Mouse (Mus musculus): ENCODE measurements around the gene Dock9. TPM values are rescaled to one million over a fixed set of nuclear protein-coding genes. Genes with fewer than 3 reads are reported as not detected.
"Not testable (repeated sequence)": the region's sequence is repeated elsewhere in the genome, so short reads cannot be mapped to it uniquely, and the experiment has no call there.

Gene Dock9
- total RNA-seq, 2 experiments from 2014 or later: 21.6 to 27.8 TPM

- DNase-seq: no peak
These were observed 138.4 kb downstream of the Dock9 start for GRCm38 (mm10) chr14:121659061-121659824.

GRCm38 (mm10) chr14:121658537-121658936, 139.1 kb downstream of the Dock9 start:
- DNase-seq: no peak

DNA sequence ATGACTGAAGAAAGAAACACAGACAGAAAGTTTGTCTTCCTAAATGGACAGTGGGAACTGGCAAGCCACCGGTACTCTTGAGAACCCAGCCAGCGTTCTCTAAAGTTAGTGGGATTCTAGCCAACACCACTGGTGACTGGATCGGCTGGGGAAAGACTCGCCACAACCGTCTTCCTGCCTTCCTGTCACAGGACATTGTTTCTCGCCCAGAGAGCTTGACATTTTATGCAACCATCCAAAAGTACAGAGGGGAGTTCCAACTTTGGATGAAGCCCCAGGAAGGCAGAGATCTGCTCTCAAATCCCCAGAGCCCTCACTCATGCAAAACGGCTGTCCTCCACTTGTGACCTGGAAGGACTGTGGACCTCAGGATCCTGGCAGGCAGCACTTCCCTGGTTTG, 140.0 kb downstream of the Dock9 start:
- DNase-seq: peak; percentile 55 to 76

GRCm38 (mm10) chr14:121656912-121657311, 140.7 kb downstream of the Dock9 start:
- no peak for DNase-seq

- no peak for DNase-seq
These were observed 142.7 kb downstream of the Dock9 start for GRCm38 (mm10) chr14:121654977-121655376.

DNA sequence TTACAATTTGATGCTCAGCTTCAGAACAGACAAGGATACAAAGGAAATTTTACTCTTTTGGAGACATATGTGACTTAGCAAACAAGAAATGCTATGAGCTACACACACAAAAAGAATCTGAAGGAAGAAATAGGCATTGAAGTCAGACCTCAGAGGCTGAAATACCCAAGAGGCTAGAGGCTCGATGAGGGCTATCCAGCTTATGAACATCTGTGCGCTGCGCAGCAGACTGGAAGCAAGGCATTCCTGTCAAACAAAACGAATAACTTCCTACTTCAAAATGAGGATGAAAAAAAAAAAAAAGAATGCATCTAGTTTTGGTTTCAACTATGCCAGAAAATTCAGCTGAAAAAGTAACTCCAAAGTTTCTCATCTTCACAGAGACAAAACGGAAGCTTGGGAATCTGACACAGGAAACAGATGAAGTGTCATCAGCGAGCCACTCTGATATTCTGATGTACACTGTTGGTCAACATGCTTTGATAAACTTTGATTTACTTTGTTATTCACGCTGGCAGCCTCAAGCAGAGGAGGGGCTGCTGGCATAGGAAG, 143.1 kb downstream of the Dock9 start:
- no peak for DNase-seq

- no peak for DNase-seq
These were observed 143.9 kb downstream of the Dock9 start for GRCm38 (mm10) chr14:121653717-121654116.

DNA sequence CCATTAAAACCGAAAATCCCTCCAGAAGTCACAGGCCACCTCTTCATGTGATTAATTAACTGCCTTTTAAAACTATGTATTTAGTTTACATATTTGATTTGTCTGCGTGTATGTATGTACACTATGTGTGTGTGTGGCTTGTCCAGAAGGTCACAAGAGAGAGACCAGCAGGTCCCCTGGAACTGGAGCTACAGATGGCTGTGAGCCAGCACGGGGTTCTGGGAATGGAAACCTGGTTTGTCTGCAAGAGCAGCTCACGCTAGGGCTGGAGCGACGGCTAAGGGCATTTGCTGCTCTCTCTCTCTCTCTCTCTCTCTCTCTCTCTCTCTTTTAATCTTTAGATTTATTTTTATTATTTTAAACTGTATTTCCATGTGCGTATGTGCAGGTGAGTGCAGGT, 144.4 kb downstream of the Dock9 start:
- no peak for DNase-seq

- peak; percentile 58 to 80 for DNase-seq
These were observed 149.0 kb downstream of the Dock9 start for GRCm38 (mm10) chr14:121648581-121649060.

DNA sequence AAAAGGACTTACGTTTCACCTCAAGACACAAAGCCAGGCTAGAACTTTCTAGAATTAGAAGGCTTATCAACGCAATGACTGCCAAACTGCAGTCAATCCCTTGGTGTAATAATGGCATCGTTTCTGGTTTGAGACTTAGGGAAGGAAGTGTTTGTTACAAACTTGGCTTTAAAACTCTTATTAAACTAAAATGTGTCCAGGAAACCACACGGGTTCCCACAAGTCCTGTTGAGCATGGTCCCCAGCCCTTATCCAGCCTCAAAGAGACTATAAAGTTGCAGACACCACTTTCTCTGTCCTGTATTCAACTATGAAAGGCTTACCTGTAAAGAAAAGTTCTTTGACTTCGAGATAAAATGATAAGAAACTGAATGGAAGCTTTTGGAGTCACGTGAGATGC, 149.9 kb downstream of the Dock9 start:
- DNase-seq: no peak

DNA sequence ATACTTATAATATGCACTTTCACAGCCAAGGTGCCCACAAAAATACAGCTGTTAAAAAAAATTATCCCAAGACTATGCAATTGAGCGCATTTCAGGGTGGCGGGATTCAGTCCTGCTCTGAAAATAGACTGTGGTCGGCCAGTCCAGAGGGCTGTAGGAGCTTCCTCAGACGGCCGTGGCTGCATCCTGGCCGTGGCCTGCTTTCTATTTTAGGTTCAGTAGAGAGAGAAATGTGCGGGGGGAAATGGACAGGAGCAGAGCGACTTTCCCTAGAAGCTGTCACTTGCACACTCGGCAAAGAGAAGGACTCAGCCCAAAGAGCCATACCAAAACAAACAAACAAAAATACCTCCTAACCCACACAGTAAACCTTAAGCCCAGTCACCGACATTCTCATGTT, 151.0 kb downstream of the Dock9 start:
- peak; percentile 53 to 73 for DNase-seq

DNA sequence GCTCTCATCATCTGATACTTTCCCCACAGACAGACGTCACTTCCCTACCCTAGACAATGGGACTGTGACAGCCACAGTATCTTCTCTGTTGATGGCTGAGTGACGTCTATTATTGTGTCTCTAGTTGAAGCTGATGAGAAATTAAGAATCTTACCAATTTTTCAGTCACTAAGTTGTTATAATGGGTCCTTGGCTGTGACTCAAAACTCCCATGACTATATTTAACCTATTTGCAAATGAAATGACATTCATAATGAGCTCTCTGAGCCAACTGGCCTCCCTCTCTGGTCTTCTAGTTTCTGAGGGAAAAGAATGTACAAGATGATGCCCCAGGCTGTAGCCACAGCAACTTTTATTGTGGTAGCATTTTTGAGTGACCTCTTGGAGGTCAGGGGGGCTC, 153.3 kb downstream of the Dock9 start:
- no peak for DNase-seq

DNA sequence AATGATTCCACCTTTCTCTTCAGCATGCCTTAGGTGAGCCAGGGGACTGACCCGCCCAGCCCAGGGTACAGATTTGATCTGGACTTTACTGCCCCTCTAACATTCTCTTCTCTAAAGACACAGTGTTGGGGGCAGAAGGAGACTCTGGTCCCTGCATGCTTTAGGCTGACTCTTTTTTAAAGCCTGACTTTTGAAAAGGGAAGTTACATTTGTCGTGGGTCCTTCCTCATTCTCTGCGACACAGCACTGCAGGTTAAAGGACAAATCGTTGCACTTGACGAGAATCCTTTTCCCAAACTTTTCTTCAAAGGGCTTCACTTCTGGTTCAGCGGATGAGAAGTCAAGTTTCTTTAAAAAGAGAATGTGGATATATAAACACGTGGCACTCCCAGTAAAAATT, 156.4 kb downstream of the Dock9 start:
- DNase-seq: no peak

GRCm38 (mm10) chr14:121636935-121637510, 160.6 kb downstream of the Dock9 start:
- DNase-seq: peak; percentile 46 to 57

- DNase-seq: no peak
These were observed 162.8 kb downstream of the Dock9 start for GRCm38 (mm10) chr14:121634736-121635430.

DNA sequence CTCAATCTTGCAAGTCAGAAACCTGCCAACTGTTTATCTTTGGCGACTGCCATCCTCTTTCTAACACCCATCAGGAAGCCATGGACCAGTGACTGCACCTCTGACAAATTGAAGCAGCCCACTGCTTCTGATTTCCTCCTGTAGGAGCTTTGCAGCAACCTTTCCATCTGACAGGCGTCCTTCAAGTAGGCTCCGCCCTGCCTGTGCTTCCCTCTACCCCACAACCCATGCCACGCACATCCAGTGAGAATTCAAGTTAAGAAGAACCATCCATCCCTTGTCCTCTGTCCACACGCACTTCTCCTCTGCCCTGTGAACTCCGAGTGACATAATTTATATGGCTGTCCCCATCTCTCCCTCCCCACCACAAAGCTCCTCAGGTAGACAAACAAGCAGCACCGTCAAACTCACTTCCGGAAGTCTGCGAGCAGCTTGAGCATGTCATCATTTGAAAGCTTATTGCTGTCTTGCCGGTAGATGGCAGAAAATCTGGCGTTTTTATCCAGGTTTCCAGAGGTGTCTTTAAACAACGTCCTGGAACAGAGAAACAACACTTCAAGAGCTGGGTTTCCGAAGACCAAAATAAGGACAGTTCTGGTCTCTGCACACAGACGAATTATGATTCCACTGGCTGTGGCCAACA, 163.4 kb downstream of the Dock9 start:
- no peak for DNase-seq

GRCm38 (mm10) chr14:121631934-121632333, 165.7 kb downstream of the Dock9 start:
- no peak for DNase-seq

DNA sequence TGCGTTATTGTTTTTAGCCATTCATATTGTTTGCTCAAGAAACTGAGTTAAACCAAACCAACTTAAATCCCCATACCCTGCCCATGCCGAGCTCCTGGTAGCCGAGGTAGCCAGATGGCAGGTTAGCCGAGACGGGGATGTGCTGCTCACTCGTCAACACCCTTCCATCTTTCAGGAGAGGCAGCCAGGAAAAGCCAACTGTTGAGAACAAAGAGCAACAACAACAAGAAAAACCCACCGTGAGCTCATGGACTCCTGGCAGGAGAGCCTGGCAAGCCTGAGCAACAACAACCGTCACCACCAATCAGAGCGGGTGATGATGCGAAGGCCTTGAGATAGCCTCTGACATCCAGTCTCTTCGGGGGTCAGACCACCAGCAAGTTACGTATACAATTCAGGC, 170.9 kb downstream of the Dock9 start:
- no peak for DNase-seq

DNA sequence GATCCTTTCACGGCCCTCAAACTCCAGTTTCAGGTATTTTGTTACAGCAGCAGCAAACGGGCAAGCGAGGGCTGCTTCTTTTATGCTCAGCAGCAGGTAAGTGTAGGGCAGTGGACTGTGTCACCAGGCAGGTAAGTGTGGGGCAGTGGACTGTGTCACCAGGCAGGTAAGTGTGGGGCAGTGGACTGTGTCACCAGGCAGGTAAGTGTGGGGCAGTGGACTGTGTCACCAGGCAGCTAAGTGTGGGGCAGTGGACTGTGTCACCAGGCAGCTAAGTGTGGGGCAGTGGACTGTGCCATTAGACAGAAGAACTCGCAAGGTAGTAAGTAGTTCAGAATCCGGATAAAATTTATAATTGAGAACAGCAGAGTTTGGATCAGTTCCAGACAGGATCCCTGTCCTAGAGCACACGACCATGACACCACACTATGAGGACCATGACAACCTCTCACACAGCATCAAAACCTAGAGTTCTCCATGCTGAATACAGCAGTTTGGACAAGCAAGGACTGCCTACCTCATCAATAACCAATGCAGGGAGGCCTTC, 173.6 kb downstream of the Dock9 start:
- not testable (repeated sequence) for DNase-seq

- DNase-seq: no peak
These were observed 175.8 kb downstream of the Dock9 start for GRCm38 (mm10) chr14:121621806-121622205.

- DNase-seq: no peak
These were observed 177.1 kb downstream of the Dock9 start for GRCm38 (mm10) chr14:121620567-121620966.

DNA sequence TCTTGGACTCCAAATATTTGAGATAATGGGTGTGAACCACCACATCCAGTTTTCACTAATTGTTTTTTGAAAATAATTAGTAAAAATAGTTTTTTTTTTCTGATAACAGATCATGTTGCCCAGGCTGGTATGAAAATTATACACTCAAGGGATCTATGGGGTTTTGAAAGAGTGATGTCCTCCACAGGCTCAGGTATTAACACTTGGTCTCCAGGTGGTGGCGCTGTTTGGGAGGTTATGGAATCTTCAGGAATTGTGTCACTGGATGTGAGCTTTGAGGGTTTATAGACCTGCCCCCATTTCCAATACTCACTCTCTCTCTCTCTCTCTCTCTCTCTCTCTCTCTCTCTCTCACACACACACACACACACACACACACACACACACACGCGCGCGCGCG, 177.5 kb downstream of the Dock9 start:
- DNase-seq: no peak
